Mouse (Mus musculus): Measurements from ENCODE around the gene Anapc11.

Anapc11 gene

DNA sequence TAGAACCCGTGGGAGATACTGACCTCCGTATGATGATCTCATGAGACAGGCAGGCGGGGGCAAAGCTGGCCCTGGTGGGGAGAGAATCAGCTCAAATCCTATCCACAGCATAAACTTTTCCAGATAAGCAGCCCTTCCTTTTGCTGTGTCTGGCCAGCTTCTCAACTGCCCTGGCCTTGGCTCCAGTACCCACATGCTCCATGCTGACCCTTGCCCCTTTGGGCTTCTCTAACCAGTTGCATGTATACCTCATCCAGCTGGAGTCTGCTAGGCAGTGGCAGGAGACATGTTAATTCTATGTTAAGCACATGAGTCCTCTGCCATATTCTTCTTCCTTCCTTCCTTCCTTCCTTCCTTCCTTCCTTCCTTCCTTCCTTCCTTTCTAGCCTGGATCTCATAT, 56.5 kb downstream of the Anapc11 start:
- in situ Hi-C loops (cut with MseI, MboI) = loop anchor here (5.0 to 10.0 kb wide), 2 partner anchors 58 to 60 kb away; partner anchors contain the start of genes Cenpx (in 2 of the 2) and Lrrc45 (in 2 of the 2)

- in situ Hi-C loops (cut with MseI, MboI) = loop anchor here (5.0 to 10.0 kb wide), 2 partner anchors 55 to 58 kb away; partner anchors contain the start of genes Cenpx (in 2 of the 2) and Lrrc45 (in 2 of the 2)
Measured at GRCm38 (mm10) chr11:120657301-120657700, 59.1 kb downstream of the Anapc11 start.

Measured in mouse trophoblast stem cell (cell line).